Mouse (Mus musculus) MEL (cell line): ENCODE measurements around the gene Elk3. TPM values are rescaled to one million over a fixed set of nuclear protein-coding genes. Genes with fewer than 3 reads are reported as not detected.

Experiments used
- DNase-seq: peaks from one replicate; pipeline ENCODE4 v3.0.0; 2011; ENCODE audit warnings: low read depth, low spot score
- H3K27ac ChIP-seq: 2 replicates; pipeline ENCODE4 v1.5.1; 2012; ENCODE audit warnings: low read depth, mild to moderate bottlenecking, control low read depth, low read length, moderate library complexity; ENCODE audit not compliant: control insufficient read depth
- H3K27me3 ChIP-seq, 2 experiments: fragments of 150-350 bp in 1 of 2; sonication (generic) in 1 of 2; 2 replicates each; pipeline ENCODE4 v1.6.1; 2012; ENCODE audit warnings: low read length in 2 of 2, mild to moderate bottlenecking in 2 of 2, improper control_type of control experiment in 1 of 2, moderate library complexity in 1 of 2; ENCODE audit not compliant: insufficient read depth in 2 of 2, control insufficient read depth in 1 of 2
- H3K36me3 ChIP-seq, 2 experiments: 2 replicates each; pipeline ENCODE4 v1.6.1; 2012 to 2014; ENCODE audit warnings: low read length in 2 of 2, improper control_type of control experiment in 1 of 2, inconsistent platforms in 1 of 2, mild to moderate bottlenecking in 1 of 2; ENCODE audit not compliant: insufficient read depth in 2 of 2, control insufficient read depth in 1 of 2
- H3K4me1 ChIP-seq, 2 experiments: fragments of 150-350 bp in 1 of 2; sonication (generic) in 1 of 2; 2 replicates each; pipeline ENCODE4 v1.6.1; 2012; ENCODE audit warnings: low read length in 2 of 2, improper control_type of control experiment in 1 of 2, mild to moderate bottlenecking in 1 of 2; ENCODE audit not compliant: insufficient read depth in 2 of 2, control insufficient read depth in 1 of 2
- H3K4me3 ChIP-seq, 2 experiments: fragments of 150-350 bp in 1 of 2; sonication (generic) in 1 of 2; 2 replicates each; pipeline ENCODE4 v1.5.1; 2012; ENCODE audit warnings: low read depth in 2 of 2, low read length in 2 of 2, mild to moderate bottlenecking in 2 of 2, moderate library complexity in 2 of 2, control low read depth in 1 of 2, improper control_type of control experiment in 1 of 2; ENCODE audit not compliant: control insufficient read depth in 1 of 2, insufficient read depth in 1 of 2
- H3K79me2 ChIP-seq: 2 replicates; pipeline ENCODE4 v1.6.1; 2012; ENCODE audit warnings: mild to moderate bottlenecking, low read length, moderate library complexity; ENCODE audit not compliant: control insufficient read depth, poor library complexity, insufficient read depth
- H3K9ac ChIP-seq: 2 replicates; pipeline ENCODE4 v1.6.1; 2012; ENCODE audit warnings: low read depth, mild to moderate bottlenecking, control low read depth, low read length, moderate library complexity; ENCODE audit not compliant: control insufficient read depth, poor library complexity, severe bottlenecking
- H3K9me3 ChIP-seq: fragments of 150-350 bp; sonication (generic); replicated peaks from 2 replicates; pipeline ENCODE4 v1.6.1; 2012; ENCODE audit warnings: mild to moderate bottlenecking, low read length, improper control_type of control experiment, moderate library complexity; ENCODE audit not compliant: insufficient read depth
- BHLHE40 ChIP-seq: IDR thresholded peaks from 2 replicates; pipeline ENCODE4 v1.6.1; 2012; ENCODE audit warnings: low read depth, mild to moderate bottlenecking, inconsistent platforms, low read length, improper control_type of control experiment, borderline replicate concordance
- CTCF ChIP-seq, 3 experiments: IDR thresholded peaks in 2 of 3; conservative IDR thresholded peaks in 1 of 3; 2 replicates each; pipeline ENCODE4 v1.5.1; 2011 to 2012; ENCODE audit warnings: low read length in 3 of 3, low read depth in 2 of 3, mild to moderate bottlenecking in 2 of 3, improper control_type of control experiment in 1 of 3, inconsistent platforms in 1 of 3, mixed read lengths in 1 of 3, moderate library complexity in 1 of 3; ENCODE audit not compliant: control insufficient read depth in 1 of 3, insufficient read depth in 1 of 3, poor library complexity in 1 of 3, severe bottlenecking in 1 of 3
- E2F4 ChIP-seq: IDR thresholded peaks from 2 replicates; pipeline ENCODE4 v1.6.1; 2011; ENCODE audit warnings: low read depth, low read length, improper control_type of control experiment, borderline replicate concordance
- ELF1 ChIP-seq: IDR thresholded peaks from 2 replicates; pipeline ENCODE4 v1.6.1; 2014; ENCODE audit warnings: low read depth, mild to moderate bottlenecking, inconsistent platforms, low read length, improper control_type of control experiment, moderate library complexity
- EP300 ChIP-seq, 2 experiments: IDR thresholded peaks; 2 replicates each; pipeline ENCODE4 v1.6.1; 2011; ENCODE audit warnings: improper control_type of control experiment in 2 of 2, low read length in 2 of 2, low read depth in 1 of 2, mild to moderate bottlenecking in 1 of 2
- GATA1 ChIP-seq: IDR thresholded peaks from 2 replicates; pipeline ENCODE4 v1.6.1; 2011; ENCODE audit warnings: low read depth, low read length, improper control_type of control experiment
- KAT2A ChIP-seq: conservative IDR thresholded peaks from 2 replicates; pipeline ENCODE4 v1.6.1; 2012; ENCODE audit warnings: low read depth, low read length, improper control_type of control experiment, inconsistent platforms
- MAFK ChIP-seq: IDR thresholded peaks from 2 replicates; pipeline ENCODE4 v1.6.1; 2011; ENCODE audit warnings: low read depth, mild to moderate bottlenecking, low read length, improper control_type of control experiment, borderline replicate concordance
- MAX ChIP-seq: IDR thresholded peaks from 2 replicates; pipeline ENCODE4 v1.6.1; 2011; ENCODE audit warnings: low read length, improper control_type of control experiment
- MXI1 ChIP-seq: IDR thresholded peaks from 2 replicates; pipeline ENCODE4 v1.6.1; 2011; ENCODE audit warnings: mild to moderate bottlenecking, low read depth, low read length, improper control_type of control experiment
- MYB ChIP-seq: IDR thresholded peaks from 2 replicates; pipeline ENCODE4 v1.6.1; 2011; ENCODE audit warnings: mild to moderate bottlenecking, low read depth, low read length, improper control_type of control experiment
- MYC ChIP-seq: IDR thresholded peaks from 2 replicates; pipeline ENCODE4 v1.6.1; 2011; ENCODE audit warnings: low read depth, mild to moderate bottlenecking, low read length, improper control_type of control experiment, moderate library complexity
- NELFE ChIP-seq: IDR thresholded peaks from 2 replicates; pipeline ENCODE4 v1.6.1; 2011; ENCODE audit warnings: low read depth, low read length, improper control_type of control experiment
- RCOR1 ChIP-seq: IDR thresholded peaks from 2 replicates; pipeline ENCODE4 v1.6.1; 2012; ENCODE audit warnings: low read depth, mild to moderate bottlenecking, inconsistent platforms, low read length, improper control_type of control experiment
- SMC3 ChIP-seq: IDR thresholded peaks from 2 replicates; pipeline ENCODE4 v1.6.1; 2011; ENCODE audit warnings: low read depth, low read length, improper control_type of control experiment
- TAL1 ChIP-seq: IDR thresholded peaks from 2 replicates; pipeline ENCODE4 v1.6.1; 2012; ENCODE audit warnings: mild to moderate bottlenecking, inconsistent platforms, low read length, moderate library complexity, mixed read lengths
- TCF12 ChIP-seq: IDR thresholded peaks from 2 replicates; pipeline ENCODE4 v1.6.1; 2014; ENCODE audit warnings: low read depth, mild to moderate bottlenecking, inconsistent platforms, low read length, improper control_type of control experiment, moderate library complexity
- ZMIZ1 ChIP-seq: IDR thresholded peaks from 2 replicates; pipeline ENCODE4 v1.6.1; 2012; ENCODE audit warnings: low read depth, mild to moderate bottlenecking, inconsistent platforms, low read length, improper control_type of control experiment, moderate library complexity
- polyA plus RNA-seq, 2 experiments: library from polyadenylated mRNA; stranded (reverse) in 1 of 2; unstranded in 1 of 2; fragments of >175 nt in 1 of 2; fragments of >200 nt in 1 of 2; gene quantifications; 2 replicates each; pipeline versions ENCODE4 v1.2.1 to v1.2.4; 2012; ENCODE audit warnings: low replicate concordance in 2 of 2, low read depth in 1 of 2; ENCODE audit not compliant: insufficient read length in 2 of 2, insufficient read depth in 1 of 2, missing spikeins in 1 of 2
- total RNA-seq: library from RNA; depleted of rRNA; stranded (reverse); fragments of 300-350 nt; gene quantifications from 2 replicates; pipeline ENCODE4 v1.2.3, GENCODE M21; 2012

The Elk3 gene
- total and polyA plus RNA-seq, 3 experiments = 1.0 to 6.3 TPM; not detected in 1

GRCm38 (mm10) chr10:93234692-93235091, 76.2 kb downstream of the Elk3 start:
- Histone ChIP-seq H3K79me2 (0 out of 2 replicates have a peak, but pooled peaks cover 4% of the 10 kb centered on the region), H3K27me3 (no peaks in the 10 kb centered on the region), H3K9me3 (no peaks in the 10 kb centered on the region), H3K4me3 (no peak overlapping the region), H3K27ac (no peak overlapping the region), H3K36me3 (peaks cover 20 to 53% of the 10 kb centered on the region in 2 experiments), H3K9ac (no peak overlapping the region), H3K4me1 (peaks cover 8 to 16% of the 10 kb centered on the region in 2 experiments)
- TF ChIP-seq KAT2A (no peak), RCOR1 (no peak), MYC (no peak), MAFK (no peak), NELFE (no peak)
- DNase-seq = no peak

GRCm38 (mm10) chr10:93233665-93234194, 77.2 kb downstream of the Elk3 start:
- Histone ChIP-seq H3K27me3 (no peaks in the 10 kb centered on the region), H3K27ac (0 out of 2 replicates have a peak overlapping the region, but pooled peaks have one; percentile 2), H3K4me1 (peaks cover 12 to 23% of the 10 kb centered on the region in 2 experiments), H3K79me2 (0 out of 2 replicates have a peak, but pooled peaks cover 4% of the 10 kb centered on the region), H3K36me3 (peaks cover 26 to 50% of the 10 kb centered on the region in 2 experiments), H3K4me3 (no peak overlapping the region), H3K9me3 (no peaks in the 10 kb centered on the region), H3K9ac (no peak overlapping the region)
- peak; percentile 25 for DNase-seq
- TF ChIP-seq MXI1 = no peak
- TF ChIP-seq ELF1 = no peak
- TF ChIP-seq ZMIZ1 = no peak
- no peak for TF ChIP-seq CTCF (IDR thresholded peaks at IDR 0.05 in 2 of 3, conservative IDR thresholded peaks at IDR 0.05 in 1 of 3; ENCODE audit: control insufficient read depth in 1 of 3, insufficient read depth in 1 of 3, low read depth in 2 of 3, low read length in 3 of 3, poor library complexity in 1 of 3, severe bottlenecking in 1 of 3)
- TF ChIP-seq MYB = peak; percentile 40; the same call in 1 of the 2 replicates
- TF ChIP-seq GATA1 = peak; percentile 45
- TF ChIP-seq EP300 (IDR thresholded peaks at IDR 0.05; ENCODE audit: low read depth in 1 of 2, low read length in 2 of 2) = peak; percentile 49 to 81; a peak in 2 of 4 replicates
- 0 out of 2 replicates have a peak, but pooled peaks have one; percentile 37 for TF ChIP-seq RCOR1
- no peak for TF ChIP-seq SMC3
- TF ChIP-seq TCF12 = peak; percentile 69
- TF ChIP-seq, all 39 proteins: peak for 5

GRCm38 (mm10) chr10:93231893-93232292, 79.0 kb downstream of the Elk3 start:
- TF ChIP-seq MYC (no peak), BHLHE40 (no peak), E2F4 (no peak), MAX (no peak), TAL1 (no peak)
- TF ChIP-seq, all 39 proteins: peak for 0
- no peak for DNase-seq
- peaks cover 23 to 30% of the 10 kb centered on the region in 2 experiments for H3K4me1 ChIP-seq
- no peak overlapping the region for H3K9ac ChIP-seq
- H3K27me3 ChIP-seq = no peaks in the 10 kb centered on the region
- no peaks in the 10 kb centered on the region for H3K9me3 ChIP-seq
- 0 out of 2 replicates have a peak, but pooled peaks cover 4% of the 10 kb centered on the region for H3K79me2 ChIP-seq
- H3K36me3 ChIP-seq = peaks cover 39 to 42% of the 10 kb centered on the region in 2 experiments
- no peak overlapping the region for H3K27ac ChIP-seq
- H3K4me3 ChIP-seq = no peak overlapping the region
